Mouse (Mus musculus): ENCODE measurements around the gene Zdhhc20. TPM values are rescaled to one million over a fixed set of nuclear protein-coding genes. Genes with fewer than 3 reads are reported as not detected.
"Not testable (repeated sequence)": the region's sequence is repeated elsewhere in the genome, so short reads cannot be mapped to it uniquely, and the experiment has no call there.

The Zdhhc20 gene
- polyA plus RNA-seq, 1 experiment from 2014 or later = 36.6 TPM

DNA sequence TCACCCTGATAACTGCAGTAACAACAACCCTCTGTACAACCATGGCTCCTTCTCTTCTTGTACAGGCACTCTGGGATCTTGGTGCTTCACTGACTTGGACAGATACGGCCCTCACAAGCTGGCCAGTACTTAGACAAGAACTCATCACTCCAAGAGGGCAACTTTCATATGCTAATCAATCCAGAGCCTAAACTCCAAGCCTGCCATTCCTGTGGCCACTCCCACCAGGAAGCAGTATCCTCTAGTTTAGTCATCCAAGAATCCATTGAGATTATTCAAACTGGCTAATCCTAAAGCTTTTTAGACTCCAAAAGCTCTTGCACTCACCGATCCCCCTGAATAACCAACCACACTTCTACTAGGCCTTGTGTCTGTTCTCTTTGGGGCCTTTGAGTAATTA, 37.1 kb downstream of the Zdhhc20 start:
- no peaks in the 10 kb centered on the region for H3K9me3 ChIP-seq (replicated peaks; ENCODE audit: control insufficient read depth, low read length, poor library complexity, severe bottlenecking)
- H3K27ac ChIP-seq (ENCODE audit: low read length) = no peak overlapping the region
- peaks cover 5% of the 10 kb centered on the region; the same call in 1 of the 2 replicates for H3K36me3 ChIP-seq (ENCODE audit: control insufficient read depth, insufficient read depth, low read length)
- ATAC-seq = no peak
- H3K27me3 ChIP-seq (ENCODE audit: control insufficient read depth, insufficient read depth, low read depth, low read length) = no peaks in the 10 kb centered on the region
- H3K4me2 ChIP-seq (ENCODE audit: low read length) = no peak overlapping the region
- H3K4me1 ChIP-seq (ENCODE audit: control insufficient read depth, insufficient read depth, low read length) = no peaks in the 10 kb centered on the region
- 35% methylated on average over 2 of the region's 2 CpGs for WGBS
- H3K4me3 ChIP-seq (ENCODE audit: low read depth, low read length) = no peak overlapping the region
- no peak overlapping the region for H3K9ac ChIP-seq (ENCODE audit: low read depth, low read length)

DNA sequence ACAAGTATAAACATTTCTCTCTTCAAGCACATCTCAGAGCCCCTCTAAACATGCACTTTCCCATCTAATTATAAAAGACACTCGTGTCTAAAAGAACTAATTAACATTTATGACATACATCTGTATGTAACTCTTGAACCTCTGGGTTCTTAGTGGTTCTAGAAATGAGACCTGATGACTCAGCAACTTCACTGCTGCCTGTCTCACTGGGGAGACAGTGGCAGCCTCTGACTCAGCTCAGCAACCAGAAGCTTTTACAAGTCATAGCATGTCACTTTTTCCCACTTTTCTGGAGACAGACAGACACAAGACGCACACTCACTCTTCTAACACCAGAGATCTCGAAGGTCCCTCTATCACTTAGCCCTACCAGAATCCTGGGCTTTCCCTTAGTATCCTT, 39.7 kb downstream of the Zdhhc20 start:
- Histone ChIP-seq H3K4me3 (ENCODE audit: low read depth, low read length) (no peak overlapping the region), H3K4me2 (ENCODE audit: low read length) (no peak overlapping the region), H3K9ac (ENCODE audit: low read depth, low read length) (no peak overlapping the region), H3K9me3 (replicated peaks; ENCODE audit: control insufficient read depth, low read length, poor library complexity, severe bottlenecking) (no peaks in the 10 kb centered on the region), H3K27ac (ENCODE audit: low read length) (no peak overlapping the region), H3K27me3 (ENCODE audit: control insufficient read depth, insufficient read depth, low read depth, low read length) (no peaks in the 10 kb centered on the region), H3K36me3 (ENCODE audit: control insufficient read depth, insufficient read depth, low read length) (peaks cover 4% of the 10 kb centered on the region; the same call in 1 of the 2 replicates), H3K4me1 (ENCODE audit: control insufficient read depth, insufficient read depth, low read length) (no peaks in the 10 kb centered on the region)
- no peak for ATAC-seq
- 89% methylated on average over 3 of the region's 3 CpGs for WGBS

DNA sequence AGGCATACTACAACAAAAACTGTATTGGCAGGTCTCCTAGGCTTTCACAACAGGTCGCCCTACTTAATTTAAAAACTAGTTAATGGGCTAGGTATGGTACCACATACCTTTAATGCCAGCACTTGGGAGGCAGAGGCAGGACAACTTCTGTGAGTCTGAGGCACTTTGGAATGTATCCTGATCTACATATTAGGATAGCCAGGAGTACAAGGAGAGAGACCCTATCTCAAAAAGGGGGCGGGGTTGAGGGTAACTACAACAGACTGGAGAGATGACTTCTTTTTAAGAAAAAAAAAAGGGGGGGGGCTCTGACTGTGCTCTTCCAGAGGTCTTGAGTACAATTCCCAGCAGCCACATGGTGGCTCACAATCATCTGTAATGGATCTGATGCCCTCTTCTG, 41.4 kb downstream of the Zdhhc20 start:
- H3K4me1 ChIP-seq (ENCODE audit: control insufficient read depth, insufficient read depth, low read length) = no peaks in the 10 kb centered on the region
- H3K4me3 ChIP-seq (ENCODE audit: low read depth, low read length) = no peak overlapping the region
- no peak overlapping the region for H3K9ac ChIP-seq (ENCODE audit: low read depth, low read length)
- H3K27ac ChIP-seq (ENCODE audit: low read length) = no peak overlapping the region
- 92% methylated on average over 2 of the region's 2 CpGs for WGBS
- no peaks in the 10 kb centered on the region for H3K9me3 ChIP-seq (replicated peaks; ENCODE audit: control insufficient read depth, low read length, poor library complexity, severe bottlenecking)
- no peak overlapping the region for H3K4me2 ChIP-seq (ENCODE audit: low read length)
- H3K27me3 ChIP-seq (ENCODE audit: control insufficient read depth, insufficient read depth, low read depth, low read length) = no peaks in the 10 kb centered on the region
- ATAC-seq = no peak
- H3K36me3 ChIP-seq (ENCODE audit: control insufficient read depth, insufficient read depth, low read length) = peaks cover 11% of the 10 kb centered on the region; the same call in 1 of the 2 replicates

DNA sequence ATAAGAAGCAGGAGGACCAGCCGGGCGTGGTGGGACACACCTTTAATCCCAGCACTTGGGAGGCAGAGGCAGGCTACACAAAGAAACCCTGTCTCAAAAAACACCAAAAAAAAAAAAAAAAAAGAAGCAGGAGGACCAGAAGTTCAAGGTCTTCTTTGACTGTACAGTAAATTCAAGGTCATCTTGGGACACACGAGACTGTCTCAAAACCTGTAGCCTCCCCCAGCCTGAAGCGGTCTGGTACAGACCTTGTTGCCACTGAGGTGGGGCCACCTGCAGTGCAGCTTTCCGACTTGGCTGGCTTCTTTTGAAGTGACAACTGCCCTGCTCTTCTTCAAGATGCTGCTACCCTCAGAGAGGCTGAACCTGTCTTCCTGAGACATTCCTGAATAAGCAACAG, 42.0 kb downstream of the Zdhhc20 start:
- not testable (repeated sequence) for ATAC-seq
- 83% methylated on average over 5 of the region's 5 CpGs for WGBS
- peaks cover 11% of the 10 kb centered on the region; the same call in 1 of the 2 replicates for H3K36me3 ChIP-seq (ENCODE audit: control insufficient read depth, insufficient read depth, low read length)

DNA sequence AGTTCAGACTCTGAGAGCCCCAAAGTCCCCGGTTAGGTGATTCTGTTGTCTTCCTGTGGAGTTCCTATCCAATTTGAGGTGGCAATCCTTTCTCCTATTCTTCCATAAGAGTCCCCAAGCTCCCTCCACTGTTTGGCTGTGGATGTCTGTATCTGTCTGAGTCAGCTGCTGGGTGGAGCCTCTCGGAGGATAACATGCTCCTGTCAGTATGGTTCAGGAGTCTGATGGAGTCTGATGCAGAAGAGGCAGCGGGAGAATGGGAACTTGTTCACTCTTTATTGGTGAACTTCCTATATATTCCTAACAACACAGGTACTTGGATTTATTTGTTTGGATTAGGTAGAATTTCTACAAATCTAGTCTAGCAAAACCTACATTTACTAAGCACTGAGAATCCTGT, 45.5 kb downstream of the Zdhhc20 start:
- ATAC-seq = no peak
- H3K4me1 ChIP-seq (ENCODE audit: control insufficient read depth, insufficient read depth, low read length) = no peaks in the 10 kb centered on the region
- no peak overlapping the region for H3K4me3 ChIP-seq (ENCODE audit: low read depth, low read length)
- H3K4me2 ChIP-seq (ENCODE audit: low read length) = no peak overlapping the region
- H3K27ac ChIP-seq (ENCODE audit: low read length) = no peak overlapping the region
- no peak overlapping the region for H3K9ac ChIP-seq (ENCODE audit: low read depth, low read length)
- no peaks in the 10 kb centered on the region for H3K27me3 ChIP-seq (ENCODE audit: control insufficient read depth, insufficient read depth, low read depth, low read length)
- no peaks in the 10 kb centered on the region for H3K9me3 ChIP-seq (replicated peaks; ENCODE audit: control insufficient read depth, low read length, poor library complexity, severe bottlenecking)
- peaks cover 12% of the 10 kb centered on the region for H3K36me3 ChIP-seq (ENCODE audit: control insufficient read depth, insufficient read depth, low read length)
- 94% methylated on average over 3 of the region's 3 CpGs for WGBS

More for the DNA sequence above, 42.0 kb downstream of the Zdhhc20 start:
- H3K27ac ChIP-seq (ENCODE audit: low read length); H3K27me3 ChIP-seq (ENCODE audit: control insufficient read depth, insufficient read depth, low read depth, low read length); H3K9ac ChIP-seq (ENCODE audit: low read depth, low read length); H3K4me3 ChIP-seq (ENCODE audit: low read depth, low read length); H3K4me2 ChIP-seq (ENCODE audit: low read length); H3K9me3 ChIP-seq (replicated peaks; ENCODE audit: control insufficient read depth, low read length, poor library complexity, severe bottlenecking); H3K4me1 ChIP-seq (ENCODE audit: control insufficient read depth, insufficient read depth, low read length): not testable (repeated sequence)

DNA sequence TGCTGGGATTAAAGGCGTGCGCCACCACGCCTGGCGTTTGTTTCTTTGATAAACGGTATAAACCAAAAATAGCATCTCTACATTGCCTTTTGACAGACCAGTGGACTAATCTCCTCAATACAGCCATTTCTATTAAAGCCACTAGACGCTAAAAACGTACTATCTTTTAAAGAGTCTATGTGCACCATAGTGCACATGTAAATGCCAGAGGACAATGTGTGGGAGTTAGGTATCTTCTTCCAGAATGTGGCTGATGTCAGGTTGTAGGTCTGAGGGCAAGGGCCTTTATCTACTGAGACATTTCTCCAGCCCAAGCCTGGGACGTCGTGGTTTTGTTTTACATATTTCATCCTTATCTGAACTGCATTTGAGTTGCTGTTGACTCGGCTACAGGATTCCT, 54.9 kb downstream of the Zdhhc20 start:
- H3K27me3 ChIP-seq (ENCODE audit: control insufficient read depth, insufficient read depth, low read depth, low read length) = no peaks in the 10 kb centered on the region
- no peak overlapping the region for H3K27ac ChIP-seq (ENCODE audit: low read length)
- H3K4me2 ChIP-seq (ENCODE audit: low read length) = no peak overlapping the region
- H3K4me1 ChIP-seq (ENCODE audit: control insufficient read depth, insufficient read depth, low read length) = no peaks in the 10 kb centered on the region
- H3K9ac ChIP-seq (ENCODE audit: low read depth, low read length) = no peak overlapping the region
- 91% methylated on average over 10 of the region's 10 CpGs for WGBS
- no peaks in the 10 kb centered on the region for H3K9me3 ChIP-seq (replicated peaks; ENCODE audit: control insufficient read depth, low read length, poor library complexity, severe bottlenecking)
- peaks cover 21% of the 10 kb centered on the region for H3K36me3 ChIP-seq (ENCODE audit: control insufficient read depth, insufficient read depth, low read length)
- H3K4me3 ChIP-seq (ENCODE audit: low read depth, low read length) = no peak overlapping the region
- ATAC-seq = no peak

DNA sequence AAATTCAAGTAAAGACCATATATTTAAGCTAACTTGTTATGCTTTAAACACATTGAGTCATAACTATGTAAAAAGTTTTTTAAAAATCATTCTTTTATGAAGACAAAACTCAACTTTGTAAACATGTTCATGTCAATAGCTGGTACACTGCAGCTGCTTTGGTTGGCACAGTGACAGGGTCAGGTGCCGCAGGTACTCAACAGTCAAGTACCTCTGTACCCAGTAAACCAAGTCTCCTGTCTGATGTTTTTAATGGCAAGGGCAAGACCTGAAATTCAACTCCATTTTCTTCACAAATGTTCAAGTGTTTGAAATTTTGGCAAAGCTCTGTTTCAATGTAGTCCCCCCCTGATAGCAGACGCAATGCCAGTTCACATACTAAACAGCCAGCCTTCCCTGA, 56.5 kb downstream of the Zdhhc20 start:
- no peaks in the 10 kb centered on the region for H3K9me3 ChIP-seq (replicated peaks; ENCODE audit: control insufficient read depth, low read length, poor library complexity, severe bottlenecking)
- H3K27me3 ChIP-seq (ENCODE audit: control insufficient read depth, insufficient read depth, low read depth, low read length) = no peaks in the 10 kb centered on the region
- H3K27ac ChIP-seq (ENCODE audit: low read length) = no peak overlapping the region
- no peak overlapping the region for H3K4me3 ChIP-seq (ENCODE audit: low read depth, low read length)
- H3K36me3 ChIP-seq (ENCODE audit: control insufficient read depth, insufficient read depth, low read length) = peaks cover 11% of the 10 kb centered on the region
- H3K9ac ChIP-seq (ENCODE audit: low read depth, low read length) = no peak overlapping the region
- H3K4me2 ChIP-seq (ENCODE audit: low read length) = no peak overlapping the region
- WGBS = 92% methylated on average over 2 of the region's 2 CpGs
- no peaks in the 10 kb centered on the region for H3K4me1 ChIP-seq (ENCODE audit: control insufficient read depth, insufficient read depth, low read length)
- no peak for ATAC-seq

DNA sequence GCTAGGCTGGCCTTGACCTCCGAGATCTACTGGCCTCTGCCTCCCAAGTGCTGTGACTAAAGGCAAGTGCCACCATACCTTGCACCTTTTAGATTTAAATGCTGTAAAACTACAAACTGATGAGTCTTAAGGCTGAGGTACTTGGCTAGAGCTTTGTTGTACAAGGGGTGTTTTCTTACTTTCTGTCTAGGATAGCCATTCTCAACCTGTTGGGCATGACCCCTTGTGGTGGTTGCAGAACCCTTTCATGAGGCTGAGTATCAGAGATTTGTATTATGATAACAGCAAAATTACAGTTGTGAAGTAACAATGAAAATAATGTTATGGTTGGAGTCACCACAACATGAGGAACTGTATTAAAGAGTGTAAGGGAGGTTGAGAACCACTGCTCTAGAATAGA, 62.8 kb downstream of the Zdhhc20 start:
- H3K9ac ChIP-seq (ENCODE audit: low read depth, low read length) = peak overlapping the region; percentile 92
- peak overlapping the region; percentile 79 for H3K4me2 ChIP-seq (ENCODE audit: low read length)
- peaks cover 17% of the 10 kb centered on the region for H3K4me1 ChIP-seq (ENCODE audit: control insufficient read depth, insufficient read depth, low read length)
- no peak overlapping the region for H3K27ac ChIP-seq (ENCODE audit: low read length)
- H3K4me3 ChIP-seq (ENCODE audit: low read depth, low read length) = peak overlapping the region; percentile 68
- ATAC-seq = no peak
- no peaks in the 10 kb centered on the region for H3K9me3 ChIP-seq (replicated peaks; ENCODE audit: control insufficient read depth, low read length, poor library complexity, severe bottlenecking)
- no peaks in the 10 kb centered on the region for H3K36me3 ChIP-seq (ENCODE audit: control insufficient read depth, insufficient read depth, low read length)
- WGBS = 82% methylated on average over 1 of the region's 1 CpGs
- H3K27me3 ChIP-seq (ENCODE audit: control insufficient read depth, insufficient read depth, low read depth, low read length) = no peaks in the 10 kb centered on the region

DNA sequence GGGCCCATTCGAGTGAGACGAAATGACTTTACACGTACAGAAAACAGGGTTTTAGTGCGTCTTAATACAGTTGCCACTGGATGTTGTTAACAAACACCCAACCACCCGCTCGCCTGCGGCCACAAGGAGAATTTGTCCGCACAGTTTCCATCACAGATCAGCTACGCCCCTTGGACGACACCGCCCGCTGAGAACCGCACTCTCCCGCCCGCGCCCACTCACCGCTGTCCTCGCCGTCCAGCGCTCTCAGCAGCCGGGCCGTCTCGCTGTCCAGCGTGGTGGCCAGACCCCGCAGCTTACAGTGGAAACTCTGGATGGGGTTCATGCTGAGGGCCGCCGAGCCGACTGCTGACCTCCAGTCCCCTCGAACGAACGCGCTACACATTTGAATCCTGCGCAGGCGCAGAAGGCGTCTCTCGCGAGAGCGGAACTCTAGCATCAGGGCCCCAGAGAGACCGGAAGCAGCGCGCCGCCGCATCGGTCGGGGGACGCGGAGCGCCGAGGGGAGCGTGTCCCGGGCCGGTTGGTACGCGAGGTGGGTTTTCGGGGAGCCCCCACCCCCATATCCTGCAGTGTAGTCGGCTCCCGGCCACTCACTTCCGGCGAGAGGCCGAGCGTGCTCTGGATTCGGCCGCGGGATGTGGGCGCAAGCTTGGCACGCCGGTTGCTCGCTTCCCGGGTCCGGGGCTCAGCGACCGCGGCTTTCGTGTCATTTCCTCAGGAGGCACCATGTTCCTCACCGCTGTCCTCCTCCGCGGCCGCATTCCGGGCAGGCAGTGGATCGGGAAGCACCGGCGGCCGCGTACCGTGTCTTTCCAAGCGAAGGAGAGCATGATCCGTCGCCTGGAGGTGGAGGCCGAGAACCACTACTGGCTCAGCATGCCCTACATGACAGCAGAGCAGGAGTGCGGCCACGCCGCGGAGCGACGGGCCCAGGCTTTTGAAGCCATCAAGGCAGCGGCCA, 64.0 kb downstream of the Zdhhc20 start, which contains the start of the genes Ska3 and Mrpl57:
TSS of gene Ska3 (minus strand) at position 398 of the 964 bp plus-strand sequence.
TSS of gene Mrpl57 (plus strand) at position 447 of the 964 bp plus-strand sequence.
- Histone ChIP-seq H3K27me3 (ENCODE audit: control insufficient read depth, insufficient read depth, low read depth, low read length) (no peaks in the 10 kb centered on the region), H3K4me2 (ENCODE audit: low read length) (peak within 1 kb of the TSS; percentile 79), H3K4me3 (ENCODE audit: low read depth, low read length) (peak within 1 kb of the TSS; percentile 68), H3K9me3 (replicated peaks; ENCODE audit: control insufficient read depth, low read length, poor library complexity, severe bottlenecking) (no peaks in the 10 kb centered on the region), H3K36me3 (ENCODE audit: control insufficient read depth, insufficient read depth, low read length) (no peaks in the 10 kb centered on the region), H3K4me1 (ENCODE audit: control insufficient read depth, insufficient read depth, low read length) (peaks cover 17% of the 10 kb centered on the region), H3K27ac (ENCODE audit: low read length) (peak within 1 kb of the TSS; percentile 92), H3K9ac (ENCODE audit: low read depth, low read length) (peak within 1 kb of the TSS; percentile 92)
- WGBS = under 1% methylated on average over 93 of the region's 96 CpGs
- ATAC-seq = peak; percentile 97

Measured in midbrain, embryonic 16.5 days (tissue).